Mouse (Mus musculus) hindbrain, embryonic 16.5 days (tissue): ENCODE data around the gene Tbc1d13. TPM values are rescaled to one million over a fixed set of nuclear protein-coding genes. Genes with fewer than 3 reads are reported as not detected.
"Not testable (repeated sequence)": the region's sequence is repeated elsewhere in the genome, so short reads cannot be mapped to it uniquely, and the experiment has no call there.

Source experiments
- ATAC-seq: fragments of 200-750 bp; cut with Nextera tagmentation; 2 replicates; pipeline ENCODE4 v1.8.0; 2017; ENCODE audit warnings: moderate TSS enrichment, moderate library complexity
- H3K27ac ChIP-seq: fragments of 300-500 bp; sonication (generic); 2 replicates; pipeline ENCODE4 v1.5.1; 2014; ENCODE audit warnings: low read depth, mild to moderate bottlenecking, control low read depth, low read length, moderate library complexity
- H3K27me3 ChIP-seq: fragments of 300-500 bp; sonication (generic); replicated peaks from 2 replicates; pipeline ENCODE4 v1.6.1; 2014; ENCODE audit warnings: low read length; ENCODE audit not compliant: control insufficient read depth, insufficient read depth
- H3K36me3 ChIP-seq: fragments of 300-500 bp; sonication (generic); 2 replicates; pipeline ENCODE4 v1.6.1; 2014; ENCODE audit warnings: mild to moderate bottlenecking, low read length, moderate library complexity, mixed read lengths; ENCODE audit not compliant: control insufficient read depth, insufficient read depth
- H3K4me1 ChIP-seq: fragments of 300-500 bp; sonication (generic); 2 replicates; pipeline ENCODE4 v1.6.1; 2014; ENCODE audit warnings: low read depth, low read length; ENCODE audit not compliant: control insufficient read depth, insufficient read depth
- H3K4me2 ChIP-seq: fragments of 300-500 bp; sonication (generic); 2 replicates; pipeline ENCODE4 v1.6.1; 2014; ENCODE audit warnings: mild to moderate bottlenecking, low read length, control low read depth, moderate library complexity
- H3K4me3 ChIP-seq: fragments of 300-500 bp; sonication (generic); 2 replicates; pipeline ENCODE4 v1.5.1; 2014; ENCODE audit warnings: mild to moderate bottlenecking, low read length, control low read depth, moderate library complexity
- H3K9ac ChIP-seq: fragments of 300-500 bp; sonication (generic); 2 replicates; pipeline ENCODE4 v1.6.1; 2014; ENCODE audit warnings: low read depth, mild to moderate bottlenecking, control low read depth, low read length, moderate library complexity
- H3K9me3 ChIP-seq: fragments of 300-500 bp; sonication (generic); 2 replicates; pipeline ENCODE4 v1.6.1; 2014; ENCODE audit warnings: mild to moderate bottlenecking, low read length, moderate library complexity; ENCODE audit not compliant: control insufficient read depth
- WGBS: fragments of 180-500 bp; shearing (Covaris S2); extraction: QIAGEN DNeasy Blood & Tissue Kit; methylation state at CpG from one replicate; pipeline ENCODE4 v1.1.7; 2014; 5-methylcytosine and 5-hydroxymethylcytosine counted together
- polyA plus RNA-seq: library from polyadenylated mRNA; unstranded; fragments of >200 nt; fragmentation: Nextera tagmentation; extraction: Ambion mirVana; gene quantifications from 2 replicates; pipeline ENCODE4 v1.2.1, GENCODE M21; 2015

Tbc1d13 gene
- polyA plus RNA-seq, 1 experiment from 2014 or later = 8.8 TPM

GRCm38 (mm10) chr2:30178711-30179110 is 45.2 kb downstream of the Tbc1d13 start:
- not testable (repeated sequence) for H3K27me3 ChIP-seq, H3K9ac ChIP-seq, H3K9me3 ChIP-seq, ATAC-seq
- Histone ChIP-seq H3K4me2 (peak overlapping the region; percentile 86), H3K27ac (peak overlapping the region; percentile 12; the same call in 1 of the 2 replicates), H3K36me3 (peaks cover 12% of the 10 kb centered on the region), H3K4me3 (peak overlapping the region; percentile 61), H3K4me1 (peaks cover 12% of the 10 kb centered on the region)
- 32% methylated on average over 7 of the region's 7 CpGs for WGBS

DNA sequence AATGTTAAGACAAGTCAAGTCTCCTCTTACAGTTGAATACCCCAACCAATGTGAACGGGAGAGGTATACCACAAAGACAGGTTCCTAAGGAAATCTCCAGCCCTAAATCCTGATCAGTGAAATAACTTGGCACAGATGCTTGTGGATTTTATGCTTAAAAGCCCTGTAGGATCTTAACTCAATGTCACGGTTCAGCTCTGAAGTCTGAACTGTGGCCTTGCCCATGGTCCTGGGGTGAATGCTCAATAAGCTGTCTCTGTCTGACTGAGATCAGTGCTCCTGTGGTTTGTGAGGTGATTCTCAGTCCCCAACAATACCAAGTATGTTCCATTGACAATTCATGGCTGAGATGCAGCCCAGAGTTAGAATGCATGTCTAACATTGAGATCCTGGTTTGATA is 48.9 kb downstream of the Tbc1d13 start:
- no peak for ATAC-seq
- no peaks in the 10 kb centered on the region for H3K36me3 ChIP-seq
- H3K4me1 ChIP-seq = peaks cover 6% of the 10 kb centered on the region
- H3K9ac ChIP-seq = no peak overlapping the region
- no peak overlapping the region for H3K4me2 ChIP-seq
- no peaks in the 10 kb centered on the region for H3K27me3 ChIP-seq
- H3K4me3 ChIP-seq = no peak overlapping the region
- H3K27ac ChIP-seq = no peak overlapping the region
- no peaks in the 10 kb centered on the region for H3K9me3 ChIP-seq
- 88% methylated on average over 2 of the region's 2 CpGs for WGBS

- 83% methylated on average over 3 of the region's 3 CpGs for WGBS
- Histone ChIP-seq H3K4me1 (no peaks in the 10 kb centered on the region), H3K27me3 (no peaks in the 10 kb centered on the region), H3K9me3 (no peaks in the 10 kb centered on the region), H3K4me2 (no peak overlapping the region), H3K36me3 (no peaks in the 10 kb centered on the region), H3K9ac (no peak overlapping the region), H3K4me3 (no peak overlapping the region), H3K27ac (no peak overlapping the region)
- no peak for ATAC-seq
These were observed 50.2 kb downstream of the Tbc1d13 start for GRCm38 (mm10) chr2:30183721-30184120.

GRCm38 (mm10) chr2:30185276-30185675 is 51.7 kb downstream of the Tbc1d13 start:
- no peak overlapping the region for H3K4me3 ChIP-seq
- H3K4me1 ChIP-seq = no peaks in the 10 kb centered on the region
- H3K9me3 ChIP-seq = no peaks in the 10 kb centered on the region
- H3K27me3 ChIP-seq = no peaks in the 10 kb centered on the region
- no peaks in the 10 kb centered on the region for H3K36me3 ChIP-seq
- WGBS = 91% methylated on average over 6 of the region's 6 CpGs
- H3K27ac ChIP-seq = no peak overlapping the region
- H3K9ac ChIP-seq = no peak overlapping the region
- no peak for ATAC-seq
- no peak overlapping the region for H3K4me2 ChIP-seq

- 80% methylated on average over 3 of the region's 3 CpGs for WGBS
- Histone ChIP-seq H3K9ac (no peak overlapping the region), H3K36me3 (no peaks in the 10 kb centered on the region), H3K9me3 (no peaks in the 10 kb centered on the region), H3K4me1 (no peaks in the 10 kb centered on the region), H3K27me3 (no peaks in the 10 kb centered on the region), H3K4me2 (no peak overlapping the region), H3K27ac (no peak overlapping the region), H3K4me3 (no peak overlapping the region)
- ATAC-seq = no peak
These were observed 52.1 kb downstream of the Tbc1d13 start for GRCm38 (mm10) chr2:30185681-30186080.

DNA sequence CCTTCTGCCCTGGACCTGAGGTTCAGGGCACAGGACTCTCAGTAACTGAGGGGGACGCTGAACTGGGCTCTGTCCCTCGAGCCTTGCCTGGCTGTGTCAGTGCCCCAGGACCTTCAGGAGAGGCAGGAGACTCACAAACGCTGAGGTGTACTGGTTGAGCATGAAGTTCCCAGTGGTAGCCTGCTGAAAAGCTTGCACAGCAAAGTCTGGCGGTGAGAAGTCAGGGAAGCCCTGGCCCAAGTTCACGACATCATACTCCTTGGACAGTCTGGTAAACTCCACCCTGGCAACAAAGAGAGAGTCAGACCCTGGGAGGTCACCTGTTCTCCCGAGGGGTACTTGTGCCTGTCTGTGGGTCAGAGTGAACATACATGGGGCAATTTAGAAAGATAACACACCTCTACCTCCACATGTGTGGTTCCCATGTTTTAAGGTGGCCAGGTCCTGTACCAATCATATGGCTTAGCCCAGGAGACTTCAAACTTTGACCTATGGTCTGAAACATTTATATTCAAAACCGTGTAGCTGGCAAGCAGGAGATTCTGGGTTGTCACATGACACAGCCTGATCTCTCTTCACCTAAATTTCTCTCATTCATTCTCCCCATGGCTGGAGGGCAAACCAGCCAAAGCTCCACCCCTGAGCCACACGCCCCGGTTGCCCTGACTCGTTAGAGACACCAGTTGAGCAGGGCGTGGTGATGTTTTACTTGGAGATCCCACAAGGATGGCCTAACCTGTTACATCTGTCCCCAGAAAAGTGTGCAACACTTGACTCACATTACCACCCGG is 58.4 kb downstream of the Tbc1d13 start:
- no peak for ATAC-seq
- Histone ChIP-seq H3K27me3 (no peaks in the 10 kb centered on the region), H3K36me3 (no peaks in the 10 kb centered on the region), H3K4me2 (no peak overlapping the region), H3K27ac (no peak overlapping the region), H3K4me3 (no peak overlapping the region), H3K9ac (no peak overlapping the region), H3K9me3 (no peaks in the 10 kb centered on the region), H3K4me1 (no peaks in the 10 kb centered on the region)
- WGBS = 89% methylated on average over 12 of the region's 12 CpGs

DNA sequence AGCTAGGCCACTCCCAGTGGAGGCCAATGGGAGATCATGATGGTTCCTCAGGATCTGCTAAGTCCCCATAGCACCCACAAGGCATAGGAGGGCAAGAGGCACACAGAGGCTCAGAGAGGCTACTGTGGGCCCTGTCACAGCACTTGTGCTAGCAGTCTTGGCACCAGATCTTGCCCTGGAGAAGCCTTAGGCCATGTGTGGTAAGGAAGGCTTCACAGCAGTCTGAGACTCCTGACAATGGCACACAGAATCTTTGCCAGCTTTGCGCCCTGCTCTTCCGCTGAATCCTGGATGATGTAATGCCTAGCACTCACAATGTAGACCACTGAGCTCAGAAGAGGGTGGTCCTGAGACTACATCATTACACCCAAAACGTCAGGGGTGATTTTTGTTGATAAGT is 61.1 kb downstream of the Tbc1d13 start:
- H3K4me2 ChIP-seq = no peak overlapping the region
- no peak for ATAC-seq
- no peaks in the 10 kb centered on the region for H3K27me3 ChIP-seq
- H3K36me3 ChIP-seq = no peaks in the 10 kb centered on the region
- 82% methylated on average over 3 of the region's 3 CpGs for WGBS
- no peak overlapping the region for H3K9ac ChIP-seq
- H3K4me3 ChIP-seq = no peak overlapping the region
- no peak overlapping the region for H3K27ac ChIP-seq
- no peaks in the 10 kb centered on the region for H3K4me1 ChIP-seq
- H3K9me3 ChIP-seq = no peaks in the 10 kb centered on the region

GRCm38 (mm10) chr2:30198021-30198420 is 64.5 kb downstream of the Tbc1d13 start:
- H3K4me2 ChIP-seq = no peak overlapping the region
- 65% methylated on average over 4 of the region's 4 CpGs for WGBS
- no peaks in the 10 kb centered on the region for H3K27me3 ChIP-seq
- H3K4me1 ChIP-seq = no peaks in the 10 kb centered on the region
- H3K27ac ChIP-seq = no peak overlapping the region
- no peak overlapping the region for H3K4me3 ChIP-seq
- H3K9me3 ChIP-seq = no peaks in the 10 kb centered on the region
- no peak overlapping the region for H3K9ac ChIP-seq
- no peak for ATAC-seq
- H3K36me3 ChIP-seq = no peaks in the 10 kb centered on the region

GRCm38 (mm10) chr2:30199984-30200383 is 66.4 kb downstream of the Tbc1d13 start:
- H3K4me1 ChIP-seq = peaks cover 4% of the 10 kb centered on the region
- 80% methylated on average over 1 of the region's 1 CpGs for WGBS
- H3K27ac ChIP-seq = no peak overlapping the region
- no peaks in the 10 kb centered on the region for H3K36me3 ChIP-seq
- H3K4me2 ChIP-seq = no peak overlapping the region
- ATAC-seq = no peak
- no peaks in the 10 kb centered on the region for H3K9me3 ChIP-seq
- no peak overlapping the region for H3K4me3 ChIP-seq
- no peak overlapping the region for H3K9ac ChIP-seq
- H3K27me3 ChIP-seq = no peaks in the 10 kb centered on the region
